Mouse (Mus musculus) liver, adult 2 months (tissue): ENCODE measurements around the gene Arhgef15. TPM values are rescaled to one million over a fixed set of nuclear protein-coding genes. Genes with fewer than 3 reads are reported as not detected.
A peak's percentile ranks its signal among the peaks of the same experiment; 100 is the strongest.
"Not testable (repeated sequence)": the region's sequence is repeated elsewhere in the genome, so short reads cannot be mapped to it uniquely, and the experiment has no call there.

Experiments
- DNase-seq: peaks from one replicate; pipeline ENCODE4 v3.0.0-alpha.2; 2011; ENCODE audit warnings: low read depth, low spot score; ENCODE audit errors: extremely low read depth
- H3K27ac ChIP-seq: fragments of 200-500 bp; replicated peaks from 2 replicates; pipeline ENCODE4 v1.5.1; 2012; ENCODE audit warnings: low read depth, mild to moderate bottlenecking, control low read depth, inconsistent platforms, low read length; ENCODE audit not compliant: insufficient read depth
- H3K27me3 ChIP-seq: fragments of 200-500 bp; 2 replicates; pipeline ENCODE4 v1.6.1; 2012; ENCODE audit warnings: mild to moderate bottlenecking, moderate library complexity, low read length, inconsistent platforms; ENCODE audit not compliant: control insufficient read depth, insufficient read depth
- H3K36me3 ChIP-seq: fragments of 200-500 bp; 2 replicates; pipeline ENCODE4 v1.6.1; 2012; ENCODE audit warnings: low read length, inconsistent platforms; ENCODE audit not compliant: control insufficient read depth, insufficient read depth
- H3K4me1 ChIP-seq: fragments of 200-500 bp; 2 replicates; pipeline ENCODE4 v1.6.1; 2011; ENCODE audit warnings: low read length; ENCODE audit not compliant: control insufficient read depth, insufficient read depth
- H3K4me3 ChIP-seq: fragments of 200-500 bp; 2 replicates; pipeline ENCODE4 v1.5.1; 2011; ENCODE audit warnings: low read depth, mild to moderate bottlenecking, control low read depth, low read length, moderate library complexity; ENCODE audit not compliant: insufficient read depth
- H3K79me2 ChIP-seq: fragments of 200-500 bp; 2 replicates; pipeline ENCODE4 v1.6.1; 2012; ENCODE audit warnings: inconsistent platforms, mild to moderate bottlenecking, low read length, moderate library complexity; ENCODE audit not compliant: control insufficient read depth, insufficient read depth
- H3K9ac ChIP-seq: fragments of 200-500 bp; 2 replicates; pipeline ENCODE4 v1.6.1; 2012; ENCODE audit warnings: low read depth, mild to moderate bottlenecking, control low read depth, inconsistent platforms, low read length
- CTCF ChIP-seq: fragments of 200-500 bp; IDR thresholded peaks from 2 replicates; pipeline ENCODE4 v1.5.1; 2011; ENCODE audit warnings: low read depth, low read length, control low read depth
- POLR2A ChIP-seq: fragments of 200-500 bp; IDR thresholded peaks from 2 replicates; pipeline ENCODE4 v1.6.1; 2011; ENCODE audit warnings: low read length, control low read depth; ENCODE audit not compliant: insufficient read depth; ENCODE audit errors: extremely low read depth
- WGBS: fragments of 180-500 bp; shearing (Covaris S2); methylation state at CpG from one replicate; pipeline ENCODE4 v1.1.7; 2018; 5-methylcytosine and 5-hydroxymethylcytosine counted together
- polyA plus RNA-seq: library from polyadenylated mRNA; depleted of rRNA; stranded (reverse); fragments of >200 nt; gene quantifications from 2 replicates; pipeline ENCODE4 v1.2.3, GENCODE M21; 2012; rRNA removed
- total RNA-seq: library from RNA; depleted of rRNA; stranded (reverse); fragments of >200 nt; gene quantifications from 2 replicates; pipeline ENCODE4 v1.2.3, GENCODE M21; 2014; rRNA removed

The Arhgef15 gene
- total RNA-seq: 2.4 and 3.2 TPM in 2 replicates
- 11.7 and 14.8 TPM in 2 replicates for polyA plus RNA-seq

DNA sequence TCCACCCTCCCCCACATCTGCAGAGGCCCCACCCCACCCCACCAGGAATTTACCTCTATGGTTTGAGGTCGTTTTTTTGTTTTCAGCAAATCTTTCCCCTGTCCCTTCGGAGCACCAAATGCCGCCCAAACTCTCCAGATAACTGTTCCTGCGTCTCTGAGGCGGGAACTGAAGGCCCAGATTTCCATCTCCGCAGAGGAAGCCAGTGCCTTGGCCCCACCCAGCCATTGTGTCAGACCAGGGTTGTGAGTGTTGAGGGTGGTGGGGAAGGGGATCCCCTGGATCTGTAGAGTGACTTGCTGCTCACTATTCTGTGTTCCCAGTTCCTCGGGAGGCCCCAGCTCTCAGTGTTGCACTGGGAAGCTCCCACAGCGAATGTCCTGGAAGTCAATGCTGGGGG is at the start of gene Arhgef15:
Gene Arhgef15 (minus strand): TSS at position 173 of the 400 bp plus-strand sequence.
- Histone ChIP-seq H3K9ac (peak within 1 kb of the TSS; percentile 48), H3K27me3 (no peaks in the 10 kb centered on the region; the same call in 1 of the 2 replicates), H3K4me3 (peak within 1 kb of the TSS; percentile 69), H3K27ac (peak within 1 kb of the TSS; percentile 68), H3K79me2 (no peaks in the 10 kb centered on the region), H3K4me1 (no peaks in the 10 kb centered on the region), H3K36me3 (no peaks in the 10 kb centered on the region)
- no peak for DNase-seq
- TF ChIP-seq CTCF: no peak
- no peak for TF ChIP-seq POLR2A
- 55% methylated on average over 8 of the region's 8 CpGs for WGBS

DNA sequence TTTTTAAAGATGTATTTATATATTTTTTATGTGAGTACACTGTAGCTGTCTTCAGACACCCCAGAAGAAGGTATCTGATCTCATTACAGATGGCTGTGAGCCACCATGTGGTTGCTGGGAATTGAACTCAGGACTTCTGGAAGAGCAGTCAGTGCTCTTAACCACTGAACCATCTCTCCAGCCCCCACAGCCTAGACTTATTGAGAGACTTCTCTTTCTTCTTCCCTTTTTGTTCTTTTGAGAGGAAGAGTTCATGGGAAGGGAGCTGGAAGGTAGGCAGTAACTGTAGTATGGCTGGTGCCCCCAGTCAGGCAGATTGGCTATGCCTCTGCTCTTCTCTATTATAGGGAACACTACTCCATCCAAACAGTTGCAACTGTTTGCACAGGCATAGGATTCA is 49.3 kb upstream of the Arhgef15 start:
- not testable (repeated sequence) for H3K36me3 ChIP-seq, H3K27me3 ChIP-seq, H3K9ac ChIP-seq, H3K4me1 ChIP-seq, DNase-seq, H3K4me3 ChIP-seq, H3K27ac ChIP-seq, H3K79me2 ChIP-seq

DNA sequence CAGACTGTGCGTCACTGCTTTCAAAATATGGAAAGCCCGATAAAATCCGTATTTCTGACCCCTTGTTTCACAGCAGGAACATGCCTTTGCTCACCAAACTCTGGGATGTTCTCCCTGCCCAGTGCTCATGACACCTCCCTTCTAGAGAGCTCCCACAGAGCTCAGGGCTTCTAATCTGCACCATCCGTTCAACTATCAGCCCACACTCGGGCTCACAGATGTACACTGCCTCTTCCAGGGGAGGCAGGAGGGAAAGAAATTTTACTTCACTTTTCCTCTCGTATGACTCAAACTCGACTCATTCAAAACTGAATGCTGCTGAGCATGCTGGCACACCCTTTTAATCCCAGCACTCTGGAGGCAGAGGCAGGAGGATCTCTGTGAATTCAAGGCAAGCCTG is 47.9 kb upstream of the Arhgef15 start:
- Histone ChIP-seq H3K4me1 (0 out of 2 replicates have a peak, but pooled peaks cover 2% of the 10 kb centered on the region), H3K36me3 (peaks cover 6% of the 10 kb centered on the region; the same call in 1 of the 2 replicates), H3K27me3 (no peaks in the 10 kb centered on the region), H3K79me2 (no peaks in the 10 kb centered on the region), H3K4me3 (no peak overlapping the region), H3K27ac (no peak overlapping the region), H3K9ac (no peak overlapping the region)
- 85% methylated on average over 7 of the region's 7 CpGs for WGBS
- no peak for DNase-seq
- TF ChIP-seq CTCF (no peak), POLR2A (no peak)

DNA sequence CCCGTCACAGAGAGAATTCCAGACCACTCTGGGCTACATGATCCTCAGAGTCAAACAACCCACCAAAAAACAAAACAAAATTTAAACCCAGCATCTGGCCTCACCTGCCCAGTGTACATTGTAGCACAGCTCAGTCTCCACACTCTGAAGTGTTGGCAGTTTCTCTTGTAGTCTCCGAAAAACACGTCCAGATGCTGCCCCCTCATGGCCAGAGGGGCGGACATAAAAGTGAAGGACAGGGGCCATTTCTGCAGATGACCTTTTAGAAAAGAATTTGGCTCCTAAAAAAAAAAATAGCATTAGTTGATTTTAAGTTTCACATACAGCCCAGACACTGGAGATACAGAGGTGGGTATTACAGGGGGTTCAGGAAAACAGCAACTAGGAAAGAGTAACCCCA is 46.3 kb upstream of the Arhgef15 start:
- no peak overlapping the region for H3K9ac ChIP-seq
- no peaks in the 10 kb centered on the region for H3K79me2 ChIP-seq
- H3K27ac ChIP-seq: no peak overlapping the region
- H3K36me3 ChIP-seq: peaks cover 10% of the 10 kb centered on the region; the same call in 1 of the 2 replicates
- no peaks in the 10 kb centered on the region for H3K27me3 ChIP-seq
- WGBS: 72% methylated on average over 4 of the region's 4 CpGs
- TF ChIP-seq POLR2A (no peak), CTCF (no peak)
- no peak overlapping the region for H3K4me3 ChIP-seq
- H3K4me1 ChIP-seq: 0 out of 2 replicates have a peak, but pooled peaks cover 2% of the 10 kb centered on the region
- DNase-seq: no peak

DNA sequence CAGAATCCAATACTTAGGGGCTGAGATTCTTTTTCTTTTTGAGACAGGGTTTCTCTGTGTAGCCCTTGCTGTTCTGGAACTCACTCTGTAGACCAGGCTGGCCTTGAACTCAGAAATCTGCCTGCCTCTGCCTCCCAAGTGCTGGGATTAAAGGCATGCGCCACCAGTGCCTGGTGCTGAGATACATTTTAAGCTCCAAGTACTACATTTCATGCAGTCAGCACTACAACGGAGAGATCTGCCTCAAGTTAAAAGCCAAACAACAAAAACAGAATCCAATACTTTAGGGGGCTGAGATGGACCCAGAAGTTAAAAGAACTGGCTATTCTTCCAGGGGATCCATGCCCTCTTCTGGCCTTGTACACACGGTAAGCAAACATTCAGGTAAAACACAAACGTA is 45.5 kb upstream of the Arhgef15 start:
- not testable (repeated sequence) for H3K27ac ChIP-seq, H3K27me3 ChIP-seq, DNase-seq, H3K79me2 ChIP-seq, H3K9ac ChIP-seq, H3K4me3 ChIP-seq, H3K4me1 ChIP-seq
- peaks cover 14% of the 10 kb centered on the region; the same call in 1 of the 2 replicates for H3K36me3 ChIP-seq
- WGBS: 84% methylated on average over 4 of the region's 4 CpGs

DNA sequence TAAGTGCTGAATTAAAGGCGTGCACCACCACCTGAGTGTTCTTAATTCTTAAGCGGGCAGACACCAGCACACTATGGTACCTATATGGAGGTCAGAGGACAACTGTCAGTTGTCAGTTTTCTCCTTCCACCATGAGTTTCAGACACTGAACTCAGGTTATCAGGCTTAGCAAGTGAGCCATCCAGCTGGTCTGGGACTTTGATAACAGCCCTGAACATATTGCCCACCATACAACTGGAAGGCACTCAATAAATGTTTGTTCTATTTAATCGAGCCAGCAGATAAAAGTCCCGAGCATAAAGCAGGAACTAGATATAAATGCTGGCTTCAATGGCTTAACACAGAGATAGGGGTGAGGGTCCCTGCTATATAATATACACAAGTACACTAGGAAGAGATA is 39.8 kb upstream of the Arhgef15 start:
- Histone ChIP-seq H3K27ac (no peak overlapping the region), H3K36me3 (peaks cover 22% of the 10 kb centered on the region), H3K9ac (no peak overlapping the region), H3K4me3 (no peak overlapping the region), H3K79me2 (no peaks in the 10 kb centered on the region), H3K4me1 (no peaks in the 10 kb centered on the region), H3K27me3 (no peaks in the 10 kb centered on the region)
- TF ChIP-seq CTCF (no peak), POLR2A (no peak)
- DNase-seq: no peak
- WGBS: 89% methylated on average over 4 of the region's 4 CpGs
